Mouse (Mus musculus) liver, postnatal 0 days (tissue): ENCODE results near the gene Psmd11.

Experiments
- CTCF ChIP-seq: sonication (generic); IDR thresholded peaks from 2 replicates; pipeline ENCODE4 v1.5.1; 2016; ENCODE audit warnings: antibody characterized with exemption, low read depth
- EP300 ChIP-seq: IDR thresholded peaks from 2 replicates; pipeline ENCODE4 v1.6.1; 2016; ENCODE audit warnings: antibody characterized with exemption, low read depth, mild to moderate bottlenecking

DNA sequence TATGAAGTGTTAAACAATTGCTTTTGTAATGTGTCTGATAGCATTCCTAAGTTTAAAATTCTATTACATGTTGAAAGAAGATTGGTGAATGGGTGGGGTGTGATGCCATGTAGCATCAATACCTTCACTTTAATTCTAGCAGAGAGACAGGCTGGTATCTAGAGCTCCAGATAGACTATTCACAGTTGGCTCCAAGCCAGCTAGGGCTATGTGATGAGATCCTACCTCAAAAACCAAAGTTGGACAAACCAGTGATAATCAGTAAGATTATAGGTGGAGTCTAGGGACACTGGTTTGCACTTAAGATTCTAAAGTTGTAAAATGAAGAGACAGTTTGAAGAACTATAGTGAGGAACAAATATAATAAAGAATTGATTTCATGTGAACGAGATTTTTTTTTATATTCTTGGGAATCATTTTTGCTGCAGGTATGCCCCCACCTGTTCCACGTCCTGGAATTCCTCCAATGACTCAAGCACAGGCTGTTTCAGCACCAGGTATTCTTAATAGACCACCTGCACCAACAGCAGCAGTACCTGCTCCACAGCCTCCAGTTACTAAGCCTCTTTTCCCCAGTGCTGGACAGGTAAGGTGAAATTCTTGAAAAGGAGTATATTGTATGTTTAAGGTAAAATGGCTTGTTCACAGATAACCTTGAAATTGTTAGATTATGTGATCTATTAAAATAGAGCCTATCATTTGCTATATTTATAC, 36.9 kb upstream of the Psmd11 start:
- TF ChIP-seq CTCF (no peak), EP300 (no peak)
